Mouse (Mus musculus) heart, adult 18-20 months (tissue): ENCODE measurements around the gene Gsdme. TPM values are rescaled to one million over a fixed set of nuclear protein-coding genes. Genes with fewer than 3 reads are reported as not detected.

ENCODE experiments used
- DNase-seq, 2 experiments: peaks; one replicate each; pipeline ENCODE4 v3.0.0; 2021 to 2022; ENCODE audit warnings: mixed read lengths in 1 of 2
- total RNA-seq, 2 experiments: library from RNA; stranded (reverse); gene quantifications; 2 replicates each; pipeline ENCODE4 v1.2.3; 2021

The Gsdme gene
- total RNA-seq, 2 experiments from 2014 or later: 0.30 to 0.44 TPM

GRCm38 (mm10) chr6:50244967-50245366 lies 18.7 kb downstream of the Gsdme start:
- no peak for DNase-seq

GRCm38 (mm10) chr6:50244126-50244525 lies 19.5 kb downstream of the Gsdme start:
- no peak for DNase-seq

GRCm38 (mm10) chr6:50240437-50240836 lies 23.2 kb downstream of the Gsdme start:
- DNase-seq: no peak

GRCm38 (mm10) chr6:50239902-50240301 lies 23.8 kb downstream of the Gsdme start:
- no peak for DNase-seq

- DNase-seq: no peak
Observed at GRCm38 (mm10) chr6:50237963-50238362, 25.7 kb downstream of the Gsdme start.

GRCm38 (mm10) chr6:50232984-50233383 lies 30.7 kb downstream of the Gsdme start:
- DNase-seq: no peak

- DNase-seq: no peak
Observed at GRCm38 (mm10) chr6:50231288-50231687, 32.4 kb downstream of the Gsdme start.

GRCm38 (mm10) chr6:50228180-50228579 lies 35.5 kb downstream of the Gsdme start:
- no peak for DNase-seq

GRCm38 (mm10) chr6:50225232-50225631 lies 38.4 kb downstream of the Gsdme start:
- no peak for DNase-seq

GRCm38 (mm10) chr6:50223606-50224005 lies 40.1 kb downstream of the Gsdme start:
- no peak for DNase-seq

- DNase-seq: no peak
Observed at GRCm38 (mm10) chr6:50222986-50223385, 40.7 kb downstream of the Gsdme start.

GRCm38 (mm10) chr6:50222351-50222750 lies 41.3 kb downstream of the Gsdme start:
- no peak for DNase-seq

GRCm38 (mm10) chr6:50220863-50221262 lies 42.8 kb downstream of the Gsdme start:
- peak; percentile 23 to 53 for DNase-seq

GRCm38 (mm10) chr6:50219066-50219465 lies 44.6 kb downstream of the Gsdme start:
- DNase-seq: no peak

GRCm38 (mm10) chr6:50218628-50219027 lies 45.0 kb downstream of the Gsdme start:
- DNase-seq: no peak

- no peak for DNase-seq
Observed at GRCm38 (mm10) chr6:50215986-50216385, 47.7 kb downstream of the Gsdme start.

- peak in 1 of 2 experiments; percentile 6 for DNase-seq
Observed at GRCm38 (mm10) chr6:50215373-50215745, 48.3 kb downstream of the Gsdme start.

- DNase-seq: no peak
Observed at GRCm38 (mm10) chr6:50214711-50215372, 48.8 kb downstream of the Gsdme start.

GRCm38 (mm10) chr6:50205093-50205492 lies 58.6 kb downstream of the Gsdme start:
- DNase-seq: no peak

- no peak for DNase-seq
Observed at GRCm38 (mm10) chr6:50204356-50204755, 59.3 kb downstream of the Gsdme start.

GRCm38 (mm10) chr6:50193851-50194250 lies 69.8 kb downstream of the Gsdme start:
- DNase-seq: no peak

- no peak for DNase-seq
Observed at GRCm38 (mm10) chr6:50192822-50193221, 70.8 kb downstream of the Gsdme start.

GRCm38 (mm10) chr6:50192169-50192568 lies 71.5 kb downstream of the Gsdme start:
- no peak for DNase-seq

- DNase-seq: no peak
Observed at GRCm38 (mm10) chr6:50191605-50192004, 72.1 kb downstream of the Gsdme start.

GRCm38 (mm10) chr6:50189376-50189775 lies 74.3 kb downstream of the Gsdme start:
- peak in 1 of 2 experiments; percentile 13 for DNase-seq
